Mouse (Mus musculus) thymus, adult 2 months (tissue): Measurements from ENCODE around the gene Siglec1.

ENCODE experiments used
- CTCF ChIP-seq: fragments of 200-500 bp; IDR thresholded peaks from 2 replicates; pipeline ENCODE4 v1.5.1; 2012; ENCODE audit warnings: mild to moderate bottlenecking, control low read depth, low read length, moderate library complexity, borderline replicate concordance; ENCODE audit not compliant: control insufficient read depth, poor library complexity, insufficient read depth; ENCODE audit errors: extremely low read depth
- POLR2A ChIP-seq: fragments of 200-500 bp; IDR thresholded peaks from 2 replicates; pipeline ENCODE4 v1.6.1; 2012; ENCODE audit warnings: mild to moderate bottlenecking, low read length, control low read depth, moderate library complexity; ENCODE audit not compliant: control insufficient read depth, poor library complexity, insufficient read depth; ENCODE audit errors: extremely low read depth

DNA sequence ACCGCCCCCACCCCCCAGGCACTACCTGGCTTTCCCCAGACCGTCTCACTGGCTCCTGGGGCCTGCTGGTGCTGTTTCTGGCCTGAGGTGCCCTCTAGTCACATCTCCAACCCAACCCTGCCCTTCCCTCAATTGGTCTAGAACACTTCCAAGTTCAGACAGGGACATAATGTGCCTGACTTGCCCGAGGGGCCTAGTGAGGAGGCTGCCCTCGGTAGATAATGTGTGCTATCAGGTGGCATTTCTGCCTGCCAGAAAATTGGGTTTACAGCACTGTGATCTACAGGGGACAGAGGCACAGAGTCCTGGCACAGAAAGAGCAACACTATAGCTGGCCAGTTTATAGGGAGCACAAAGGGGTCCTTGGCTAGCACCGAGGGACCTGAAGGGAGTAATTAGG is 34.5 kb downstream of the Siglec1 start:
- TF ChIP-seq CTCF = no peak
- no peak for TF ChIP-seq POLR2A
